Mouse (Mus musculus): ENCODE results near the gene Mink1. TPM values are rescaled to one million over a fixed set of nuclear protein-coding genes. Genes with fewer than 3 reads are reported as not detected.
"Not testable (repeated sequence)": the region's sequence is repeated elsewhere in the genome, so short reads cannot be mapped to it uniquely, and the experiment has no call there.

The Mink1 gene
- total and polyA plus RNA-seq, 3 experiments = 14.3 to 89.8 (median 38.1) TPM

- no peak overlapping the region; the same call in 1 of the 2 replicates for H3K4me3 ChIP-seq (ENCODE audit: low read depth, low read length)
- peaks cover 7% of the 10 kb centered on the region; the same call in 1 of the 2 replicates for H3K4me1 ChIP-seq (ENCODE audit: insufficient read depth, low read depth, low read length)
- H3K27me3 ChIP-seq (ENCODE audit: insufficient read depth, low read length) = peaks cover 11% of the 10 kb centered on the region
- TF ChIP-seq CTCF (IDR thresholded peaks at IDR 0.05; ENCODE audit: low read depth, low read length) = no peak
- no peak for TF ChIP-seq GATA2 (IDR thresholded peaks at IDR 0.05; ENCODE audit: borderline replicate concordance, low read depth, low read length)
- no peak for TF ChIP-seq GATA1 (IDR thresholded peaks at IDR 0.05; ENCODE audit: borderline replicate concordance, low read length)
- no peak for TF ChIP-seq POLR2AphosphoS5 (IDR thresholded peaks at IDR 0.05; ENCODE audit: insufficient replicate concordance, low read depth, low read length)
- TF ChIP-seq TAL1 (conservative IDR thresholded peaks at IDR 0.05; ENCODE audit: low read depth, low read length) = no peak
- DNase-seq (ENCODE audit: low spot score) (no peak), ATAC-seq (ENCODE audit: extremely low read depth, insufficient number of reproducible peaks, low FRiP score, poor library complexity, severe bottlenecking) (no peak)
- H3K36me3 ChIP-seq (replicated peaks) = no peaks in the 10 kb centered on the region
- no peaks in the 10 kb centered on the region for H3K9me3 ChIP-seq (replicated peaks)
These were observed 42.4 kb upstream of the Mink1 start for GRCm38 (mm10) chr11:70520178-70520769.

GRCm38 (mm10) chr11:70523306-70523989 is 39.2 kb upstream of the Mink1 start:
- H3K4me1 ChIP-seq (ENCODE audit: insufficient read depth, low read depth, low read length) = peaks cover 24% of the 10 kb centered on the region
- H3K4me3 ChIP-seq (ENCODE audit: low read depth, low read length); H3K9me3 ChIP-seq (replicated peaks); DNase-seq (ENCODE audit: low spot score); ATAC-seq (ENCODE audit: extremely low read depth, insufficient number of reproducible peaks, low FRiP score, poor library complexity, severe bottlenecking): not testable (repeated sequence)
- peaks cover 11% of the 10 kb centered on the region for H3K27me3 ChIP-seq (ENCODE audit: insufficient read depth, low read length)
- H3K36me3 ChIP-seq (replicated peaks) = peaks cover 26% of the 10 kb centered on the region

GRCm38 (mm10) chr11:70524782-70525181 is 37.9 kb upstream of the Mink1 start:
- Histone ChIP-seq H3K36me3 (replicated peaks) (peaks cover 38% of the 10 kb centered on the region), H3K9me3 (replicated peaks) (no peaks in the 10 kb centered on the region), H3K4me1 (ENCODE audit: insufficient read depth, low read depth, low read length) (peaks cover 19% of the 10 kb centered on the region), H3K27me3 (ENCODE audit: insufficient read depth, low read length) (peaks cover 8% of the 10 kb centered on the region), H3K4me3 (ENCODE audit: low read depth, low read length) (peak overlapping the region; percentile 75)
- no peak for DNase-seq (ENCODE audit: low spot score)
- no peak for TF ChIP-seq CTCF (IDR thresholded peaks at IDR 0.05; ENCODE audit: low read depth, low read length)
- TF ChIP-seq GATA1 (IDR thresholded peaks at IDR 0.05; ENCODE audit: borderline replicate concordance, low read length) = no peak
- TF ChIP-seq POLR2AphosphoS5 (IDR thresholded peaks at IDR 0.05; ENCODE audit: insufficient replicate concordance, low read depth, low read length) = no peak
- no peak for TF ChIP-seq GATA2 (IDR thresholded peaks at IDR 0.05; ENCODE audit: borderline replicate concordance, low read depth, low read length)
- no peak for TF ChIP-seq TAL1 (conservative IDR thresholded peaks at IDR 0.05; ENCODE audit: low read depth, low read length)
- no peak for ATAC-seq (ENCODE audit: extremely low read depth, insufficient number of reproducible peaks, low FRiP score, poor library complexity, severe bottlenecking)

- Histone ChIP-seq H3K36me3 (replicated peaks) (peaks cover 38% of the 10 kb centered on the region), H3K4me1 (ENCODE audit: insufficient read depth, low read depth, low read length) (peaks cover 19% of the 10 kb centered on the region), H3K4me3 (ENCODE audit: low read depth, low read length) (peak within 1 kb of the TSS; percentile 75), H3K27me3 (ENCODE audit: insufficient read depth, low read length) (peaks cover 4% of the 10 kb centered on the region), H3K9me3 (replicated peaks) (no peaks in the 10 kb centered on the region)
- TF ChIP-seq POLR2AphosphoS5 (IDR thresholded peaks at IDR 0.05; ENCODE audit: insufficient replicate concordance, low read depth, low read length) (no peak), GATA2 (IDR thresholded peaks at IDR 0.05; ENCODE audit: borderline replicate concordance, low read depth, low read length) (no peak), CTCF (IDR thresholded peaks at IDR 0.05; ENCODE audit: low read depth, low read length) (no peak), GATA1 (IDR thresholded peaks at IDR 0.05; ENCODE audit: borderline replicate concordance, low read length) (no peak), TAL1 (conservative IDR thresholded peaks at IDR 0.05; ENCODE audit: low read depth, low read length) (no peak)
- DNase-seq (ENCODE audit: low spot score) (peak; percentile 80), ATAC-seq (ENCODE audit: extremely low read depth, insufficient number of reproducible peaks, low FRiP score, poor library complexity, severe bottlenecking) (peak; percentile 94)
These were observed 37.5 kb upstream of the Mink1 start, which contains the start of gene Psmb6 for GRCm38 (mm10) chr11:70525184-70525678. TSS of gene Psmb6 (plus strand) at chr11:70525367.

GRCm38 (mm10) chr11:70525726-70526125 is 37.0 kb upstream of the Mink1 start:
- no peak for TF ChIP-seq GATA2 (IDR thresholded peaks at IDR 0.05; ENCODE audit: borderline replicate concordance, low read depth, low read length)
- TF ChIP-seq TAL1 (conservative IDR thresholded peaks at IDR 0.05; ENCODE audit: low read depth, low read length) = no peak
- TF ChIP-seq GATA1 (IDR thresholded peaks at IDR 0.05; ENCODE audit: borderline replicate concordance, low read length) = no peak
- TF ChIP-seq CTCF (IDR thresholded peaks at IDR 0.05; ENCODE audit: low read depth, low read length) = no peak
- no peak for TF ChIP-seq POLR2AphosphoS5 (IDR thresholded peaks at IDR 0.05; ENCODE audit: insufficient replicate concordance, low read depth, low read length)
- ATAC-seq (ENCODE audit: extremely low read depth, insufficient number of reproducible peaks, low FRiP score, poor library complexity, severe bottlenecking) (no peak), DNase-seq (ENCODE audit: low spot score) (peak; percentile 45)

GRCm38 (mm10) chr11:70526211-70526610 is 36.5 kb upstream of the Mink1 start:
- Histone ChIP-seq H3K9me3 (replicated peaks) (no peaks in the 10 kb centered on the region), H3K27me3 (ENCODE audit: insufficient read depth, low read length) (no peaks in the 10 kb centered on the region), H3K4me1 (ENCODE audit: insufficient read depth, low read depth, low read length) (peaks cover 19% of the 10 kb centered on the region), H3K4me3 (ENCODE audit: low read depth, low read length) (peak overlapping the region; percentile 75), H3K36me3 (replicated peaks) (peaks cover 38% of the 10 kb centered on the region)
- no peak for TF ChIP-seq GATA2 (IDR thresholded peaks at IDR 0.05; ENCODE audit: borderline replicate concordance, low read depth, low read length)
- no peak for TF ChIP-seq POLR2AphosphoS5 (IDR thresholded peaks at IDR 0.05; ENCODE audit: insufficient replicate concordance, low read depth, low read length)
- no peak for TF ChIP-seq TAL1 (conservative IDR thresholded peaks at IDR 0.05; ENCODE audit: low read depth, low read length)
- no peak for TF ChIP-seq GATA1 (IDR thresholded peaks at IDR 0.05; ENCODE audit: borderline replicate concordance, low read length)
- no peak for TF ChIP-seq CTCF (IDR thresholded peaks at IDR 0.05; ENCODE audit: low read depth, low read length)
- no peak for DNase-seq (ENCODE audit: low spot score)
- ATAC-seq (ENCODE audit: extremely low read depth, insufficient number of reproducible peaks, low FRiP score, poor library complexity, severe bottlenecking) = no peak

More at GRCm38 (mm10) chr11:70525726-70526125, 37.0 kb upstream of the Mink1 start:
- Histone ChIP-seq H3K4me3 (ENCODE audit: low read depth, low read length) (peak overlapping the region; percentile 75), H3K9me3 (replicated peaks) (no peaks in the 10 kb centered on the region), H3K36me3 (replicated peaks) (peaks cover 38% of the 10 kb centered on the region), H3K4me1 (ENCODE audit: insufficient read depth, low read depth, low read length) (peaks cover 19% of the 10 kb centered on the region), H3K27me3 (ENCODE audit: insufficient read depth, low read length) (peaks cover 1% of the 10 kb centered on the region)
